Mouse (Mus musculus) left cerebral cortex, adult 8-10 months (tissue): ENCODE results near the gene Hspa4. TPM values are rescaled to one million over a fixed set of nuclear protein-coding genes. Genes with fewer than 3 reads are reported as not detected.

ENCODE experiments used
- DNase-seq, 2 experiments: peaks; one replicate each; pipeline ENCODE4 v3.0.0; 2022; ENCODE audit warnings: low spot score in 2 of 2
- total RNA-seq, 4 experiments: library from RNA; stranded (reverse); gene quantifications; 2 replicates each; pipeline ENCODE4 v1.2.4; 2022

The Hspa4 gene
- total RNA-seq, 4 experiments from 2014 or later = 154 to 178 (median 160) TPM

- no peak for DNase-seq
These were observed 47.8 kb downstream of the Hspa4 start for GRCm38 (mm10) chr11:53252186-53253119.

DNA sequence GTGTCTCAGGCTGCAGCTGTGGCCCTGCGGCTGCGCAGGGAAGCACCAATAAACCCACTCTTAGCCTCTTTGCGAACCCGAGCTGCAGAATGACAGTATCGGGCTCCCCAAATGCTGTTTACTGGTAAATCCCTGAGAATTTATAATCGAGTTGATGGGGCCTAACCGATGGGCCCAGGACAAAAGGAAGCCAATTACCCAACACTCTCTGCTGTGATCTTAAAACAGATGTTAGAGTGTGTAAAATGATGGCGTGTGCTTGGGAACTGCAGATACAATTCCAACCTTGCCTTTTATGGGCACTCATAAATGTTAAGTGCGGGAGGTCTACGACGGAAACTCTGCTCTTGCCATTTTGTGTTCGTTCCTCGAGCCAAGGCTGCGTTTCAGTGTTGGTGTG lies 49.5 kb downstream of the Hspa4 start:
- DNase-seq = no peak

DNA sequence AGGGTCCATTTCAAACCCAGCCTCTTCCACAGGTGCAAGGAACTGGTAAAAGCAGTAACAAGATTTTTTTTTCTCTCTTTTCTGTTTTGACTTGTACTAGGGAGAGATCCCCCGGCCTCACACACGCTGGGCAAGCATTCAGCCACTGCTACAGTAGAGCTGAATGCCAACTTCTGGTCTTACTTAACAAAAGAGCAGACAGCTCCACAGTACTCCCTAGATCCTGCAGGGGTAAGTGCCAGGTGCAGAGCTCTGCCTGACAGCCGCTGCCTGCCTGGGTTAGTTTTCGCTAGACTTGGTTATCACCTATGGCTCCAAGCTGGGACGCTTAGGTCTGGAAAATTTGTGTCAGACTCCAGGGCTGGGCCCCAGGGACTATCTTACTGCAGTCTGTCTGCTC lies 50.6 kb downstream of the Hspa4 start:
- DNase-seq = no peak

DNA sequence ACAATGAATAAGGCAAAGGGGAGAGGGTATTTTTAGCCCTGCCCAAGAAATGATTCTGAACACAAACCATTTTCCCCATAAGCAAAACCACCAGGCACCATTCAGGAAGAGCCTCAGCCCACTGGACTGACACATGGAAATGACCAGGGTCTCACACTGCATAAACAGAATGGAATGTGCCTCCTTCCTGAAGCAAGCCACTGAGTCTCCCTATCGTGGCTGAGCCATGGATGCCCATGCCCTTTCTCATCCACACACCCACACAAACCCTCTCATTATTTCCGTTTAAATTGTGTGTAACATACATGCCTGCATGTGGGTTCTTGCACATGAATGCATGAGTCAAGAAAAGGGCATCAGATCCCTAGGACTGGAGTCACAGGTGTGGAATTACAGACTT lies 54.7 kb downstream of the Hspa4 start:
- no peak for DNase-seq

- no peak for DNase-seq
These were observed 57.1 kb downstream of the Hspa4 start for GRCm38 (mm10) chr11:53243199-53243598.

DNA sequence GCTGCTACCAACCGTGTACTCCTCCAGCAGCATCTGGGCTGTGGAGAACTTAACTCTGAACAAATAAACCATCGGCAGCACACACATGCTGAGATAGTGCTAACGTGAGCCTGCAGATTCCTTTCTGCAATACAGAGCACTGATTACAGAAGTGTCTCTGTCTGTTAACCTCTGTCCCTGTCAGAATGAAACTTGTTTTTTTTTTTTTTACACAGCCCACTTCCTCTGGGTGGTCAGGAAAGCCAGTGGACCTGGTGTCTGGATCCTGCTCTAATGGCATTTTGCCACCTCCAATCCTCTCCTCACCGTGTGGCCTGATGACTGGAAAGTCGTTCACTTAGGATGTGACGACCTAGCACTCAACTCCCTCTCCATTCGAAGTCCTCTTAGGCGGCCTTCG lies 66.7 kb downstream of the Hspa4 start:
- DNase-seq = no peak

DNA sequence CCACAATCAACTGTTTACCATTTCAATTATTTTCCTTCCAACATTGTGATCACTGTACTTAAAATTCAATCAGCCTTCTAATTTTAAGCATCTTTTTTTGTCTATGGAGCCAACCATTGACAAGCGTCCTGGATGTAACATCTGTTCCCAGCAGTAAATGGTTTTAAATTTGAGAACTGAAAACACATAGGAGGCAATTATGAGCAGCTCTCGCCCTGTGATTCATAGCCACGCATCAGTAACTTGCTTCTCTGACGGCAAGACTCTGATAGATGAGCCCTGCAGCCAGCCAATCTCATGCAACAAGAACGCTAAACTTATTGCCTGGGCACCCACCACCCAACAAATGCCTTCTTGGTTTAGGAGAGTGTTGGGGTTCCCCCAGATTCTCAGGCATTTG lies 68.4 kb downstream of the Hspa4 start:
- no peak for DNase-seq

DNA sequence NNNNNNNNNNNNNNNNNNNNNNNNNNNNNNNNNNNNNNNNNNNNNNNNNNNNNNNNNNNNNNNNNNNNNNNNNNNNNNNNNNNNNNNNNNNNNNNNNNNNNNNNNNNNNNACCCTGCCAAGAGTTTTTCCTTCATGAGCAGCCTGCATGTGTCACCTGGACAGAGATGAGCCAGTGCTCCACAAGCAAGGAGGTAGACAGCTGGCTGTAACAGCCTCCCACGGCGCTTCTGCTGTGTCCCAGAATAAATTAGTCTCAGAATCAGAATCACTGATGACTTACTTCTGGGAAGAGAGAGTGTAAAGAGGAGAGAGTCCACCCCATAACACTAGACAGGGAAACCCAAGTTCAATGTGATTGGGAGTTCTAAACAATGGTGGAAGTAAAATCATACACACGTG lies 71.2 kb downstream of the Hspa4 start:
- peak in 1 of 2 experiments; percentile 84 for DNase-seq

GRCm38 (mm10) chr11:53210876-53211275 lies 89.4 kb downstream of the Hspa4 start:
- no peak for DNase-seq

Other genes starting within 250 kb of the Hspa4 start
- 10 to 100 TPM in 2 of 4 experiments, 1 to 10 TPM in 2; 7.2 to 13.0 (median 9.8) TPM for gene Zcchc10, start 24.2 kb upstream of the Hspa4 start, total RNA-seq
- 100 to 1,000 TPM; 151 to 228 (median 194) TPM for gene Aff4, start 50.4 kb upstream of the Hspa4 start, total RNA-seq
- not detected for gene Leap2, start 122.7 kb upstream of the Hspa4 start, total RNA-seq
- 100 to 1,000 TPM; 385 to 410 (median 407) TPM for gene Uqcrq, start 130.4 kb upstream of the Hspa4 start, total RNA-seq
- 1 to 10 TPM in 1 of 4 experiments, under 1 TPM in 3; 0.42 to 1.8 (median 0.86) TPM for gene Gdf9, start 130.6 kb upstream of the Hspa4 start, total RNA-seq
- under 1 TPM in 3 of 4 experiments, not detected in 1; 0.21 to 0.50 (median 0.49) TPM for gene Gm10447, start 156.7 kb upstream of the Hspa4 start, total RNA-seq
- gene Shroom1, start 156.7 kb upstream of the Hspa4 start, total RNA-seq = 1 to 10 TPM; 6.7 to 7.6 (median 7.0) TPM
- not detected for gene Gm9837, start 170.0 kb upstream of the Hspa4 start, total RNA-seq
- gene Gm9945, start 179.7 kb upstream of the Hspa4 start, total RNA-seq = 1 to 10 TPM; 1.8 to 3.3 (median 2.1) TPM
- 10 to 100 TPM; 62.2 to 73.5 (median 64.2) TPM for gene Sowaha, start 179.8 kb upstream of the Hspa4 start, total RNA-seq
- gene Sept8, start 218.8 kb upstream of the Hspa4 start, total RNA-seq = 100 to 1,000 TPM; 279 to 287 (median 284) TPM